Mouse (Mus musculus) CH12.LX (cell line): ENCODE data around the gene Tigit. TPM values are rescaled to one million over a fixed set of nuclear protein-coding genes. Genes with fewer than 3 reads are reported as not detected.

Experiments
- DNase-seq: peaks from one replicate; pipeline ENCODE4 v3.0.0-alpha.2; 2013; ENCODE audit errors: extremely low read depth
- H3K27ac ChIP-seq: 2 replicates; pipeline ENCODE4 v1.5.1; 2012; ENCODE audit warnings: low read depth, mild to moderate bottlenecking, control low read depth, moderate library complexity; ENCODE audit not compliant: insufficient read depth
- H3K27me3 ChIP-seq: replicated peaks from 2 replicates; pipeline ENCODE3; 2012; ENCODE audit warnings: inconsistent platforms
- H3K36me3 ChIP-seq, 2 experiments: replicated peaks in 1 of 2; 2 replicates each; pipeline versions ENCODE3 to v1.6.1; 2012; ENCODE audit warnings: inconsistent platforms in 1 of 2, low read length in 1 of 2, mild to moderate bottlenecking in 1 of 2, mixed read lengths in 1 of 2, moderate library complexity in 1 of 2; ENCODE audit not compliant: control insufficient read depth in 1 of 2, insufficient read depth in 1 of 2
- H3K4me1 ChIP-seq, 2 experiments: 2 replicates each; pipeline ENCODE4 v1.6.1; 2012; ENCODE audit warnings: inconsistent platforms in 1 of 2, moderate library complexity in 1 of 2; ENCODE audit not compliant: insufficient read depth in 2 of 2, control insufficient read depth in 1 of 2
- H3K4me2 ChIP-seq: 2 replicates; pipeline ENCODE4 v1.6.1; 2012; ENCODE audit warnings: low read depth, mild to moderate bottlenecking, control low read depth; ENCODE audit not compliant: poor library complexity, insufficient read depth, severe bottlenecking
- H3K4me3 ChIP-seq, 3 experiments: fragments of 150-350 bp in 1 of 3; sonication (generic) in 1 of 3; replicated peaks in 1 of 3; 2 replicates each; pipeline versions ENCODE3 to v1.5.1; 2011 to 2012; ENCODE audit warnings: low read depth in 2 of 3, low read length in 2 of 3, mild to moderate bottlenecking in 2 of 3, moderate library complexity in 2 of 3, control low read depth in 1 of 3, improper control_type of control experiment in 1 of 3, inconsistent platforms in 1 of 3, mixed read lengths in 1 of 3; ENCODE audit not compliant: poor library complexity in 1 of 3
- H3K79me2 ChIP-seq: replicated peaks from 2 replicates; pipeline ENCODE4 v1.6.1; 2012; ENCODE audit warnings: mild to moderate bottlenecking, moderate library complexity; ENCODE audit not compliant: control insufficient read depth, poor library complexity, insufficient read depth, severe bottlenecking; ENCODE audit errors: extremely low read depth
- H3K9ac ChIP-seq: 2 replicates; pipeline ENCODE4 v1.6.1; 2012; ENCODE audit warnings: low read depth, mild to moderate bottlenecking, control low read depth, moderate library complexity; ENCODE audit not compliant: insufficient read depth
- H3K9me3 ChIP-seq: replicated peaks from 2 replicates; pipeline ENCODE3; 2012; ENCODE audit warnings: low read length, inconsistent platforms, mixed read lengths
- CTCF ChIP-seq, 2 experiments: IDR thresholded peaks in 1 of 2; conservative IDR thresholded peaks in 1 of 2; 2 replicates each; pipeline ENCODE4 v1.5.1; 2011 to 2012; ENCODE audit warnings: low read depth in 2 of 2, low read length in 2 of 2, improper control_type of control experiment in 1 of 2, inconsistent platforms in 1 of 2, mild to moderate bottlenecking in 1 of 2, moderate library complexity in 1 of 2
- E2F4 ChIP-seq: IDR thresholded peaks from 2 replicates; pipeline ENCODE4 v1.6.1; 2011; ENCODE audit warnings: low read depth, low read length, improper control_type of control experiment; ENCODE audit not compliant: insufficient replicate concordance
- ELF1 ChIP-seq: IDR thresholded peaks from 2 replicates; pipeline ENCODE4 v1.6.1; 2014; ENCODE audit warnings: low read depth, mild to moderate bottlenecking, inconsistent platforms, low read length, improper control_type of control experiment
- EP300 ChIP-seq: IDR thresholded peaks from 2 replicates; pipeline ENCODE4 v1.6.1; 2011; ENCODE audit warnings: low read length, improper control_type of control experiment
- GABPA ChIP-seq: IDR thresholded peaks from 2 replicates; pipeline ENCODE4 v1.6.1; 2012; ENCODE audit warnings: low read depth, low read length, improper control_type of control experiment, inconsistent platforms; ENCODE audit not compliant: insufficient replicate concordance
- HCFC1 ChIP-seq: IDR thresholded peaks from 2 replicates; pipeline ENCODE4 v1.6.1; 2012; ENCODE audit warnings: low read depth, mild to moderate bottlenecking, inconsistent platforms, low read length, improper control_type of control experiment
- IRF4 ChIP-seq: IDR thresholded peaks from 2 replicates; pipeline ENCODE4 v1.6.1; 2014; ENCODE audit warnings: low read depth, mild to moderate bottlenecking, inconsistent platforms, low read length, improper control_type of control experiment
- JUND ChIP-seq: conservative IDR thresholded peaks from 2 replicates; pipeline ENCODE4 v1.6.1; 2011; ENCODE audit warnings: low read depth, low read length, improper control_type of control experiment
- MAFK ChIP-seq: IDR thresholded peaks from 2 replicates; pipeline ENCODE4 v1.6.1; 2011; ENCODE audit warnings: low read length, improper control_type of control experiment; ENCODE audit not compliant: insufficient replicate concordance
- MAX ChIP-seq: IDR thresholded peaks from 2 replicates; pipeline ENCODE4 v1.6.1; 2011; ENCODE audit warnings: low read length, improper control_type of control experiment
- MEF2A ChIP-seq: IDR thresholded peaks from 2 replicates; pipeline ENCODE4 v1.6.1; 2014; ENCODE audit warnings: low read depth, mild to moderate bottlenecking, inconsistent platforms, low read length, improper control_type of control experiment, borderline replicate concordance
- MYC ChIP-seq: IDR thresholded peaks from 2 replicates; pipeline ENCODE4 v1.6.1; 2011; ENCODE audit warnings: low read depth, mild to moderate bottlenecking, improper control_type of control experiment, low read length
- NELFE ChIP-seq: IDR thresholded peaks from 2 replicates; pipeline ENCODE4 v1.6.1; 2011; ENCODE audit warnings: low read depth, low read length, improper control_type of control experiment
- PAX5 ChIP-seq: IDR thresholded peaks from 2 replicates; pipeline ENCODE4 v1.6.1; 2012; ENCODE audit warnings: low read length, inconsistent platforms, mixed read lengths
- POLR2A ChIP-seq: IDR thresholded peaks from 2 replicates; pipeline ENCODE4 v1.6.1; 2011; ENCODE audit warnings: low read depth, mild to moderate bottlenecking, improper control_type of control experiment, low read length
- POLR2AphosphoS2 ChIP-seq: IDR thresholded peaks from 2 replicates; pipeline ENCODE4 v1.6.1; 2011; ENCODE audit warnings: low read depth, low read length, improper control_type of control experiment
- RAD21 ChIP-seq: IDR thresholded peaks from 2 replicates; pipeline ENCODE4 v1.6.1; 2011; ENCODE audit warnings: low read depth, mild to moderate bottlenecking, low read length, improper control_type of control experiment, moderate library complexity
- RCOR1 ChIP-seq: conservative IDR thresholded peaks from 2 replicates; pipeline ENCODE4 v1.6.1; 2012; ENCODE audit warnings: low read depth, mild to moderate bottlenecking, inconsistent platforms, low read length, improper control_type of control experiment
- SIN3A ChIP-seq: IDR thresholded peaks from 2 replicates; pipeline ENCODE4 v1.6.1; 2012; ENCODE audit warnings: low read length, improper control_type of control experiment, inconsistent platforms
- TBP ChIP-seq: conservative IDR thresholded peaks from 2 replicates; pipeline ENCODE4 v1.6.1; 2011; ENCODE audit warnings: low read depth, low read length, improper control_type of control experiment
- UBTF ChIP-seq: IDR thresholded peaks from 2 replicates; pipeline ENCODE4 v1.6.1; 2012; ENCODE audit warnings: low read depth, mild to moderate bottlenecking, inconsistent platforms, low read length, improper control_type of control experiment, moderate library complexity
- USF2 ChIP-seq: conservative IDR thresholded peaks from 2 replicates; pipeline ENCODE4 v1.6.1; 2011; ENCODE audit warnings: low read depth, low read length, improper control_type of control experiment
- ZKSCAN1 ChIP-seq: IDR thresholded peaks from 2 replicates; pipeline ENCODE4 v1.6.1; 2012; ENCODE audit warnings: low read depth, inconsistent platforms, low read length, improper control_type of control experiment, borderline replicate concordance
- ZNF384 ChIP-seq: IDR thresholded peaks from 2 replicates; pipeline ENCODE4 v1.6.1; 2012; ENCODE audit warnings: low read depth, low read length, improper control_type of control experiment, inconsistent platforms
- dilution Hi-C: fragments of 300-500 bp; cut with MboI; formaldehyde crosslinking; loops from 2 replicates; pipeline ENCODE4 v1.14.3; 2020; ENCODE audit warnings: low sequenced_read_pairs; ENCODE audit not compliant: extremely low pct_unique_long_range_greater_than_20kb, extremely low pct_ligation_motif_present
- in situ Hi-C: fragments of 300-500 bp; cut with MboI; formaldehyde crosslinking; loops from 3 replicates; pipeline ENCODE4 v1.14.3; 2019; ENCODE audit warnings: low sequenced_read_pairs, low pct_ligation_motif_present, low pct_unique_long_range_greater_than_20kb, mixed read lengths
- polyA plus RNA-seq: library from polyadenylated mRNA; unstranded; fragments of >175 nt; gene quantifications from 2 replicates; pipeline ENCODE4 v1.2.1, GENCODE M21; 2012; ENCODE audit warnings: low read depth; ENCODE audit not compliant: insufficient read length
- total RNA-seq, 2 experiments: library from RNA; depleted of rRNA; stranded (reverse); fragments of 300-350 nt in 1 of 2; fragments of >200 nt in 1 of 2; gene quantifications; 2 replicates each; pipeline ENCODE4 v1.2.3; 2012 to 2014

Gene Tigit
- total and polyA plus RNA-seq, 3 experiments = 17.5 to 67.2 (median 55.4) TPM

DNA sequence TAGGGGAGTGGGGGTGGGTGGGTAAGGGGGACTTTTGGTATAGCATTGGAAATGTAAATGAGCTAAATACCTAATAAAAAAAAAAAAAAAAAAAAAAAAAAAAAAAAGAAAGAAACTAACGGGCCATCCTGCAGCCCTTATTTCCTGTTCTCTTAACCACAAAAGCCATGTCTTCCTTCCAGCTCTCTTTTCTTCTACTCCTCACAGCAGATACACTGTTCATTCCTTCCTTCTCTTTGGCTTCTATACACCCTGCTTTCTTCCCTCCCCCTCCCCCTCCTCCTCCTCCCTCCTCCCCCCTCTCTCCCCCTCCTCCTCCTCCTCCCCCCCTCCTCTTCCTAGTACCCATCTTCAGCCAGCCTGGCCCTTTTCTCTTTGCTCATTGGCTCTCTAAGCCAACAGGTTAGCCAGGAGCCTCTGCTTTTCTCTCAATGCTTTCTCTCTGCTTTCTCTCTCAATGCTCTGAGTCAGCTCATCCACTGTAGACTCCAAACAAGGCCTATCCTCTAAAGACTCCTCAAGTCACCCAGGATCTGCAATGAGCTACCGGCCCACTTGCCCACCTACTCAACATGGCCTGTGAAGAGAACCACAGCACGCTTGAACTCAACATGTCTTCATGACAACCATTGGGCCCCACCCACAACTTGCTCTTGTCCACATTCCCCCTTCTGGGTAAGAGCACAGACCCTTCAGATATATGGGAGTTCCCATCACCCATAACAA, 13.4 kb downstream of the Tigit start:
- DNase-seq = no peak
- Histone ChIP-seq H3K4me3 (no peak overlapping the region), H3K4me2 (no peak overlapping the region), H3K27me3 (no peaks in the 10 kb centered on the region), H3K79me2 (peaks cover 16% of the 10 kb centered on the region), H3K27ac (peak overlapping the region; percentile 21; the same call in 1 of the 2 replicates), H3K36me3 (peaks cover 20 to 26% of the 10 kb centered on the region in 2 experiments), H3K9ac (no peak overlapping the region), H3K4me1 (peaks cover 38 to 58% of the 10 kb centered on the region in 2 experiments), H3K9me3 (no peaks in the 10 kb centered on the region)
- TF ChIP-seq MEF2A = no peak
- TF ChIP-seq GABPA = no peak
- peak; percentile 79 for TF ChIP-seq ZNF384
- TF ChIP-seq SIN3A = no peak
- no peak for TF ChIP-seq HCFC1
- dilution Hi-C loops = no loop called here
- in situ Hi-C loops = no loop called here

GRCm38 (mm10) chr16:43647641-43648040, 16.3 kb downstream of the Tigit start:
- Histone ChIP-seq H3K27me3 (no peaks in the 10 kb centered on the region), H3K9ac (no peak overlapping the region), H3K27ac (no peak overlapping the region), H3K4me1 (peaks cover 18 to 29% of the 10 kb centered on the region in 2 experiments), H3K4me3 (no peak overlapping the region), H3K36me3 (peaks cover 13 to 17% of the 10 kb centered on the region in 2 experiments), H3K79me2 (peaks cover 14% of the 10 kb centered on the region), H3K9me3 (no peaks in the 10 kb centered on the region), H3K4me2 (no peak overlapping the region)
- no peak for DNase-seq
- in situ Hi-C loops (no loop called here), dilution Hi-C loops (no loop called here)
- TF ChIP-seq RCOR1 = no peak
- no peak for TF ChIP-seq NELFE
- TF ChIP-seq EP300 = no peak
- no peak for TF ChIP-seq CTCF (conservative IDR thresholded peaks at IDR 0.05 in 1 of 2, IDR thresholded peaks at IDR 0.05 in 1 of 2; ENCODE audit: low read depth in 2 of 2, low read length in 2 of 2)
- no peak for TF ChIP-seq SIN3A
- no peak for TF ChIP-seq JUND
- TF ChIP-seq RAD21 = no peak
- TF ChIP-seq TBP = no peak
- TF ChIP-seq MAX = no peak
- no peak for TF ChIP-seq ZKSCAN1
- TF ChIP-seq POLR2A = no peak
- TF ChIP-seq POLR2AphosphoS2 = no peak
- TF ChIP-seq MAFK = no peak
- TF ChIP-seq E2F4 = no peak
- TF ChIP-seq IRF4 = no peak
- no peak for TF ChIP-seq MYC
- no peak for TF ChIP-seq PAX5
- no peak for TF ChIP-seq ELF1
- no peak for TF ChIP-seq USF2
- TF ChIP-seq UBTF = no peak
